Mouse (Mus musculus) kidney, embryonic 14.5 days (tissue): ENCODE data around the gene Surf1. TPM values are rescaled to one million over a fixed set of nuclear protein-coding genes. Genes with fewer than 3 reads are reported as not detected.
"Not testable (repeated sequence)": the region's sequence is repeated elsewhere in the genome, so short reads cannot be mapped to it uniquely, and the experiment has no call there.

Experiments
- ATAC-seq: fragments of 200-750 bp; cut with Nextera tagmentation; 2 replicates; pipeline ENCODE4 v1.8.0; 2017; ENCODE audit warnings: moderate number of reproducible peaks, mild to moderate bottlenecking, moderate TSS enrichment, moderate library complexity; ENCODE audit not compliant: low FRiP score, low TSS enrichment
- H3K27ac ChIP-seq: fragments of 300-500 bp; sonication (generic); 2 replicates; pipeline ENCODE4 v1.5.1; 2014; ENCODE audit warnings: low read depth, mild to moderate bottlenecking, low read length, moderate library complexity, mixed read lengths
- H3K27me3 ChIP-seq: fragments of 300-500 bp; sonication (generic); 2 replicates; pipeline ENCODE4 v1.6.1; 2014; ENCODE audit warnings: mild to moderate bottlenecking, low read length; ENCODE audit not compliant: control insufficient read depth, insufficient read depth
- H3K36me3 ChIP-seq: fragments of 300-500 bp; sonication (generic); 2 replicates; pipeline ENCODE4 v1.6.1; 2014; ENCODE audit warnings: low read length, mixed read lengths; ENCODE audit not compliant: control insufficient read depth, insufficient read depth
- H3K4me1 ChIP-seq: fragments of 300-500 bp; sonication (generic); 2 replicates; pipeline ENCODE4 v1.6.1; 2014; ENCODE audit warnings: low read length, mixed read lengths; ENCODE audit not compliant: control insufficient read depth, insufficient read depth
- H3K4me2 ChIP-seq: fragments of 300-500 bp; sonication (generic); replicated peaks from 2 replicates; pipeline ENCODE4 v1.6.1; 2014; ENCODE audit warnings: low read depth, mild to moderate bottlenecking, low read length
- H3K4me3 ChIP-seq: fragments of 300-500 bp; sonication (generic); 2 replicates; pipeline ENCODE4 v1.5.1; 2014; ENCODE audit warnings: mild to moderate bottlenecking, low read length
- H3K9ac ChIP-seq: fragments of 300-500 bp; sonication (generic); 2 replicates; pipeline ENCODE4 v1.6.1; 2014; ENCODE audit warnings: low read depth, mild to moderate bottlenecking, low read length, moderate library complexity
- H3K9me3 ChIP-seq: fragments of 300-500 bp; sonication (generic); 2 replicates; pipeline ENCODE4 v1.6.1; 2016; ENCODE audit warnings: low read length; ENCODE audit not compliant: control insufficient read depth
- WGBS: fragments of 180-500 bp; shearing (Covaris S2); extraction: QIAGEN DNeasy Blood & Tissue Kit; methylation state at CpG from one replicate; pipeline ENCODE4 v1.1.7; 2014; 5-methylcytosine and 5-hydroxymethylcytosine counted together
- polyA plus RNA-seq: library from polyadenylated mRNA; unstranded; fragments of >200 nt; fragmentation: Nextera tagmentation; extraction: Ambion mirVana; gene quantifications from 2 replicates; pipeline ENCODE4 v1.2.1, GENCODE M21; 2014

Surf1 gene
- polyA plus RNA-seq, 1 experiment from 2014 or later, result 48.1 TPM

DNA sequence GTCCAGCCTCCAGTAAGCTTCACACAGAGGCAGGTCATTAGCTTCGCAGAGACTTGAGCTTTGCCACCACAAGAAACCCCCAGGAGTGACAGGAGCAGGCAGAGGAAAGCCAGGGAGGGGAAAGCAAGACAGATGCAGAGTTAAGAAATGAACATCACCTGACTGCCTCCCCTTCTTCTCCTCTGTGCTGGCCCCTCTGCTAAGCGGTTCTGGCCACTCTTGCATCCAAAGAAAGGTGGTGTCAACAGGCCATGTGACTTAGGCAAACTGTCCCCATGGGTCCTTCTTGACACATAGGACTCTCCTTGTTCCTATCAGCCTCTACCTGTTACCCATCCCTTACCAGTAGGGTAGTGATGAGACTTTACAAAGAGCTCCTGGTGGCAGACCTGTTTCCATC, 10.4 kb downstream of the Surf1 start:
- WGBS, result 93% methylated on average over 2 of the region's 2 CpGs
- no peak for ATAC-seq
- H3K27ac ChIP-seq, result no peak overlapping the region
- H3K27me3 ChIP-seq, result no peaks in the 10 kb centered on the region
- peaks cover 35% of the 10 kb centered on the region for H3K36me3 ChIP-seq
- H3K4me1 ChIP-seq, result peaks cover 24% of the 10 kb centered on the region
- H3K4me3 ChIP-seq, result no peak overlapping the region
- H3K4me2 ChIP-seq, result no peak overlapping the region
- no peaks in the 10 kb centered on the region for H3K9me3 ChIP-seq
- H3K9ac ChIP-seq, result no peak overlapping the region

DNA sequence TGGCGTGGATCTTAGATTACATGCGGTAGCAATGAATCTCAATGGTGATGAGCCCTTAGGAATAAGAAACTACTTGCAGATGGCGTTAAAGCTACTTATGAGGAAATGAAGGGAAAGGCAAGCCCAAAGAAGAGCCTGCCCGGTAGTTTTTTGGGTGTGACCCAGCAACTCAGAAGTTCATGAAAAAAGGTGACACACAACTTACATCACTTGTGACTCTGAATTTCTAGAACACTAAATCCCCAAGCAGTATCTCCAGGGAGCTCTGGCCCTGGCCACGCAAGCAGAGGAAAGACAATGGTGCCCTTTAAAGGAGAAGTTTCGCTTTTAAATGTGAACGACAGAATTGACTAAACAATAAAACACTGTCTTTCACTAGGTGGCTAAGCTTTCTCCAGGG, 13.0 kb downstream of the Surf1 start:
- H3K27ac ChIP-seq, result peak overlapping the region; percentile 76; the same call in 1 of the 2 replicates
- peak overlapping the region; percentile 81 for H3K4me3 ChIP-seq
- peaks cover 56% of the 10 kb centered on the region for H3K36me3 ChIP-seq
- peak overlapping the region; percentile 71 for H3K4me2 ChIP-seq
- H3K9ac ChIP-seq, result peak overlapping the region; percentile 62
- H3K9me3 ChIP-seq, result no peaks in the 10 kb centered on the region
- WGBS, result 13% methylated on average over 7 of the region's 7 CpGs
- H3K27me3 ChIP-seq, result no peaks in the 10 kb centered on the region
- H3K4me1 ChIP-seq, result peaks cover 16% of the 10 kb centered on the region; the same call in 1 of the 2 replicates
- ATAC-seq, result no peak

DNA sequence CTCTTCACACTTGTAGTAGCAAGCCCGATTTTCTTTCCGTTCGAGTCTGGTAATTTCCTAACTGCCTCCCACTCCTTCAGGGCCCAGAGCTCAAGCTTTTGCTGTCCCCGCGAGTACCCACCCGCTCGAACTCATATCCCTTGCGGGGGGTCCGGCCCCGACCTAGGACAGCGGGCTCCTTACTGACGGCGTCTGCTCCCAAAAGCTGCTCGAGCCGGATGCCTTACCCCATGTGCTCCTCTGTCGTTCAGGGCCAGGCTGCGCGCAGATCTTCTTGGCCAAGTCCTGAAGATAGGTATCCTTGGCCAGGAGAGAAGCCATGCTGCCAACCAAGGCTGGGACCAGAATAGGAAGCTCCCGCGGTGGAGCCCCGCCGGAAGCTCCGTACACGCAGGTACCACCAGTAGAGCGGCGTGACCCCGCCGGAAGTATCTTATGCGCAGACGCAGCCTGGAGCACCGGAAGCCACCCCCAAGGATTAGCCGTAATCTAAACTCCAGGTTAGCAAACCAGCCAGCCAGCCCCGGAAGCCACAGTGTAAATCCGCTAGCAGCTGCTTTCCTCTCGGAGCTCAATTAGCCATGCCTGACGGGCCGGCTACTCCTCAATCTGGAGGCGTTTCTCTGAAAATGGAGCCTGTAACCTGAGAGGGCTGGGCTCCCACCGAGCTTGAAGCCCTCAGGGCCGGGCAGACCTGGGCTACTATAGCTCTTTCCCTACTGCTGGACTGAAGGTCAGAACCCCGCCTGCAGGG, 13.7 kb downstream of the Surf1 start, which contains the start of gene Surf6:
TSS of gene Surf6 (minus strand) at position 413 of the 754 bp plus-strand sequence.
- Histone ChIP-seq H3K9me3 (no peaks in the 10 kb centered on the region), H3K27ac (peak within 1 kb of the TSS; percentile 78), H3K4me1 (peaks cover 16% of the 10 kb centered on the region; the same call in 1 of the 2 replicates), H3K36me3 (peaks cover 57% of the 10 kb centered on the region), H3K27me3 (no peaks in the 10 kb centered on the region), H3K4me3 (peak within 1 kb of the TSS; percentile 81), H3K4me2 (peak within 1 kb of the TSS; percentile 71), H3K9ac (peak within 1 kb of the TSS; percentile 80)
- peak; percentile 95 for ATAC-seq
- WGBS, result under 1% methylated on average over 41 of the region's 41 CpGs

DNA sequence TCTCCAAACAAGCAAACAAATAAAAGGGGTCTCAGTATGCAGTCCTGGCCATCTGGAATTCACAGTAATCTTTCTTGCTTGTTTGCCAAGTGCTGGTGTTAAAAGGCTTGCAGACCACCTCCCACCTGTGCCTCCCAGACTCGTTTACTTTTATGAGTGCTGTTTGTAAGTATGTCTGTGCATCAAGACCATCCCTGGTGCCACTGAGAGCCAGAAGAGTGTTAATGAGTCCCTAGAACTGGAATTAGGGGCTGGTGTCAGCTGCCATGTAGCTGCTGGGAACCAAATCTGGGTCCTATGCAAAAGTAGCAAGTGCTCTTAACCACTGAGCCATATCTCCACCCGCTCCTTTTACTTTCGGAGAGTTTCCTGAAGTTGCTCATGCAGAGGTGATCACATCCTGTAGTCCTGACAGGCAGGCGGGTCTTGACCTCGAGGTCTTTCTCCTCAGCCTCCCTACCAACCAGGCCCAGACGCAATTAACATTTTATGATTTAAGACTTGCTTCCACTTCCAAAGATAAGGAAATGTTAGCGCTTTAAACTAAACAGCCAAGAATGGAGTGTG, 14.4 kb downstream of the Surf1 start:
- no peak for ATAC-seq
- WGBS, result 3% methylated on average over 7 of the region's 7 CpGs
- peaks cover 57% of the 10 kb centered on the region for H3K36me3 ChIP-seq
- no peaks in the 10 kb centered on the region for H3K27me3 ChIP-seq
- peak overlapping the region; percentile 81 for H3K4me3 ChIP-seq
- H3K27ac ChIP-seq, result peak overlapping the region; percentile 78; the same call in 1 of the 2 replicates
- peak overlapping the region; percentile 71 for H3K4me2 ChIP-seq
- no peaks in the 10 kb centered on the region for H3K9me3 ChIP-seq
- H3K4me1 ChIP-seq, result peaks cover 16% of the 10 kb centered on the region; the same call in 1 of the 2 replicates
- H3K9ac ChIP-seq, result peak overlapping the region; percentile 80

DNA sequence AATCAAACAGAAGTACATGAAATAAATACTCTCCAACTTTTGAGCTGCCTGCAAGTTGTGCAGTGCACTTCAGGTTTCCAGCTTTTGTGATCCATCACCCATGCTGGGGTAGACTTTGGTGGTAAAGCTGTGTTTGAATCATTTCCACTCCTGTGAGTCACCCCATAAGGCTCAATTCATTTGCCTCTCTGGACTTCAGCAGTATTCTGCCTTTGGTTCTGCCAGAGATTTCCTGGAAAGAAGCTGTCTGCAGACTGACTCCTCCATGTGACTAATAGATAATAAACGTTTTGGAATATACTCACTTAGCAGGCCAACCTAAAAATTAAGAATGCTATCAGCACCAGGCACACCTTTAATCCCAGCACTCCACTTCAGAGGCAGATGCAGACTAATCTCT, 15.6 kb downstream of the Surf1 start:
- WGBS, result 79% methylated on average over 1 of the region's 1 CpGs
- H3K9ac ChIP-seq, result no peak overlapping the region
- H3K36me3 ChIP-seq, result peaks cover 54% of the 10 kb centered on the region

DNA sequence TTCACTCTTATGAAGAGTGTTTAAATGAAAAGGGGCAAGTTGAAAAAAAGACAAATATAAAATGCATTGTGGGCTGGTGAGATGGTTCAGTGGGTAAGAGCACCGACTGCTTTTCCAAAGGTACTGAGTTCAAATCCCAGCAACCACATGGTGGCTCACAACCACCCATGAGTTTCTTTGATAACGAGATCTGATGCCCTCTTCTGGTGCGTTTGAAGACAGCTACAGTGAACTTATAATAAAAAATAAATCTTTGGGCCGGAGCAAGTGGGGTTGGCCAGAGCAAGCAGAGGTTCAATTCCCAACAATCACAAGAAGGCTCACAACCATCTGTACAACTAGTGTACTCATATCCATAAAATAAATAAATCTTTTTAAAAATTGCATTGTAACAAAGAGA, 20.4 kb downstream of the Surf1 start:
- Histone ChIP-seq H3K9me3 (no peaks in the 10 kb centered on the region), H3K4me2 (no peak overlapping the region), H3K4me3 (no peak overlapping the region), H3K4me1 (no peaks in the 10 kb centered on the region), H3K36me3 (peaks cover 83% of the 10 kb centered on the region), H3K9ac (no peak overlapping the region), H3K27me3 (no peaks in the 10 kb centered on the region), H3K27ac (no peak overlapping the region)
- no peak for ATAC-seq
- 90% methylated on average over 4 of the region's 4 CpGs for WGBS

More for the DNA sequence above, 15.6 kb downstream of the Surf1 start:
- no peaks in the 10 kb centered on the region for H3K9me3 ChIP-seq
- H3K4me2 ChIP-seq, result no peak overlapping the region
- H3K27ac ChIP-seq, result no peak overlapping the region
- no peak overlapping the region for H3K4me3 ChIP-seq
- no peak for ATAC-seq
- peaks cover 16% of the 10 kb centered on the region; the same call in 1 of the 2 replicates for H3K4me1 ChIP-seq
- H3K27me3 ChIP-seq, result no peaks in the 10 kb centered on the region

DNA sequence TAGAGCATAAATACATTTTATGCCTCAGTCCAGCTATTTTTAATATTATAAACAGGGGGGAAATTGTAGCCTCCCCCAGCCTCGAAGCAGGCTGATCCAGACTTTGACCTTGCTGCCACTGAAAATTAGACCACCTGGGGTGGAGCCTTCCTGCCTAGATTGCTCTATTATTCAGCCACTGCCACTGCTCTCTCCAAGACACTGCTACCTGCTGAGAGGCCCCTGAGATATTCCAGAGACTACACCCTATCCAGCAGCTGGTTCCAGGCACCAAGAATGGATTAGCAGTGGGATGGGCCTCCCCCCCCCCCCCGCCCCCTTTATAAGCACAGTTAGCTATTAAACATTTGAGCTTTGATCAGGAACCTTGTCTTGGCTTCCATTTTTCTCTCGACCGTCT, 30.2 kb downstream of the Surf1 start:
- H3K9me3 ChIP-seq, H3K27me3 ChIP-seq, ATAC-seq, H3K4me3 ChIP-seq, H3K9ac ChIP-seq, H3K27ac ChIP-seq, H3K4me1 ChIP-seq, H3K4me2 ChIP-seq: not testable (repeated sequence)
- H3K36me3 ChIP-seq, result peaks cover 22% of the 10 kb centered on the region
- 71% methylated on average over 4 of the region's 4 CpGs for WGBS

DNA sequence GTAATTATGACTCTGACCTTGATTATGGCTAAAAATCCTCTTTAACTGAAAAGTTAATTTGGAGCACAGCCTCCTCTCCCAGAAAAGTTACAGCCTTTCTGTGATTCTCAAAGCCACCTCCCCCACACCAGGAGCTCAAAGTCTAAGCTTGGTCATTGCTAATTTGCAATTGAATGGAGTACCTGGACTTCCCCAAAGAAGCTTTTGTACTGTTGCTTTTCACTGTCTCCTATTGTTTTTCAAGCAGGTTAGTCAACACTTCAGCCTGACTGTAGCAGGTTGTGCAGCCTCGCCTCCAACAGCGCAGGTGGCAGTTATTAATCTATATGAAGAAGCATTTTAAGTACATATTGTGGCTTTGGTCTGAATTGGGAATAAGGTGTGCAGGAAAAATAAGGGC, 30.8 kb downstream of the Surf1 start:
- not testable (repeated sequence) for H3K27ac ChIP-seq, ATAC-seq
- WGBS, result 89% methylated on average over 2 of the region's 2 CpGs

DNA sequence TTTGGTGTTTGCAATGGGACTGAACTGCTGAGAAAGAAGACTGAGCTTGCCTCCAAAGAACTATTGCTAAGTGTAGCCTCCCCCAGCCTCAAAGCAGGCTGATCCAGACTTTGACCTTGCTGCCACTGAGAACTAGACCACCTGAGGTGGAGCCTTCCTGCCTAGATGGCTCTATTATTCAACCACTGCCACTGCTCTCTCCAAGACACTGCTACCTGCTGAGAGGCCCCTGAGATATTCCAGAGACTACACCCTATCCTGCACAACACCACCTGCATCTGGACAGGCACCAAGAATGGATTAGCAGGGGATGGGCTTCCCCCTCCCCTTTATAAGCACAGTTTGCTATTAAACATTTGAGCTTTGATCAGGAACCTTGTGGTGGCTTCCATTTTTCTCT, 37.8 kb downstream of the Surf1 start:
- no peak for ATAC-seq
- Histone ChIP-seq H3K27me3 (no peaks in the 10 kb centered on the region), H3K9me3 (no peaks in the 10 kb centered on the region), H3K4me2 (no peak overlapping the region), H3K4me1 (no peaks in the 10 kb centered on the region), H3K27ac (no peak overlapping the region), H3K4me3 (no peak overlapping the region), H3K36me3 (no peaks in the 10 kb centered on the region), H3K9ac (no peak overlapping the region)

More for the DNA sequence above, 30.8 kb downstream of the Surf1 start:
- not testable (repeated sequence) for H3K4me2 ChIP-seq, H3K27me3 ChIP-seq, H3K4me1 ChIP-seq, H3K4me3 ChIP-seq, H3K9me3 ChIP-seq, H3K9ac ChIP-seq
- peaks cover 16% of the 10 kb centered on the region for H3K36me3 ChIP-seq
